Mouse (Mus musculus) kidney, adult 18-20 months (tissue): ENCODE results near the gene Il16.
"Not testable (repeated sequence)": the region's sequence is repeated elsewhere in the genome, so short reads cannot be mapped to it uniquely, and the experiment has no call there.

ENCODE experiments used
- DNase-seq: peaks from one replicate; pipeline ENCODE4 v3.0.0; 2021

Il16 gene

DNA sequence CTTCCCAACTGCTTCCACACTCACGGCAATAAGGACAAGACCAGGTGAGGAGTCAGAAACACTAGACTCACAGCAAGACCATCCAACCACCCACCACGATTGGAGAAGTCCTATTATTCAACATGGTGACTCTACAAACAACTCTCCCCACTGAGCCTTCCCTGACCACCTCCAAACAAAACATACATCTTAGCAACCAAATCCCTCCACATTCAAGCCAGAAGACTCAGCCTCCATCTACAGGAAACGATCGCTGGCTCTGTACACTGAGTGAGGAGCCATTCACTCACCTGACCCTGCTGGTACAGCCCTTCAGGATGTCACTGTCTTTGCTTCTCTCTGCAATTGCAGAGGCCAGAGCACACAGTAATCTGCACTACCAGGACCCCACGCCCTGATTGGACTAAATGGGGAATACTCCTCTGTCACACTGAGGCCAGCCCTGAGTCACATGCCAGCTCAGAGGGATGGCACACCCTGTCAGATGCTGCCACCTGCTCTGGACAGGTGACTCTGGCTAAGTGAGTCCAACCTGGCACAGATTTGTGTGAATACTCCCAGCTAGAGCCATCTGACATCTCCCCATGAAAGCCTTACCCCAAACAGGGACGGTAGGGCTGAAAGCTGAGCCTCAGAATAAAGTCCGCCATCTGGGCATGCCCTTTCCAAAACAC lies 10.3 kb downstream of the Il16 start:
- no peak for DNase-seq

DNA sequence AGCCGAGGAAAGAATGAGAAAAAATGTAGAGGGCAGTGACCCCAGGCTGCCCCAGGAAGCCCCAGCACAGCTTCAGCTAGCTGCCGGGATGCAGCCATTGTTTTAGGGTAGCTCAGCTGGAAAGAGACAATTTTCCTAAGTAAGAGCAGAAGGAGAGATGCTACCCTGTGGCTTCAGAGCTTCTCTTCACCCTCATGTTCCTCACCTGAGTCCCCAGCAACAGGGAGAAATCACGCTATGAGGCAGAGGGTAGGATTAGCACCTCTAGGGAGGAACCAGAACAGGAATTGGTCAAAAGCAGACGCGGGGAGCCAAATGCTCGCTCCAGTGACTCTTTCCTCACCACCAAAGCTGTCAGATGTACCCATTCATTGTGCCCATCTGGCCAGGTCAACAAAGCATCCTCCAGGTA lies 10.8 kb downstream of the Il16 start:
- no peak for DNase-seq

DNA sequence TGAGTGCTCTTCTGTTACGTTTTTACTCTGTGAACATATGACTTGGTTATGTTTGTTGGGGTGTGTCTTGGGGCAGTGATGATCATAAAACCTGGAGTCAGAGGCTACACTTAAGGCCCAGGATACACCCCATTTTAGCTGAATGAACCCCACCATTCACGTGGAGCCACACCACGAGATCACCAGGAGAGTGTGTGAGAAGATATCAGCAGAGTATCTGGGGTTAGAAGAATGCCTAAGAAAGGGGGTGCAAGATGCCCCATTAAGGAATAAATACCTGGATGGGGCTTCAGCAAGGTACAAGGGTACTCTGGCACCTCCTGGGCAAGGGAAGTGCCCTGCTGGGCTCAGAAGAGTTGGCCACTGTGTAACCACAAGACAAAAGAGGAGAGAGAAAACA lies 11.3 kb downstream of the Il16 start:
- no peak for DNase-seq

- no peak for DNase-seq
These were observed 12.7 kb downstream of the Il16 start for GRCm38 (mm10) chr7:83732781-83733180.

- DNase-seq = no peak
These were observed 13.4 kb downstream of the Il16 start for GRCm38 (mm10) chr7:83731961-83732666.

DNA sequence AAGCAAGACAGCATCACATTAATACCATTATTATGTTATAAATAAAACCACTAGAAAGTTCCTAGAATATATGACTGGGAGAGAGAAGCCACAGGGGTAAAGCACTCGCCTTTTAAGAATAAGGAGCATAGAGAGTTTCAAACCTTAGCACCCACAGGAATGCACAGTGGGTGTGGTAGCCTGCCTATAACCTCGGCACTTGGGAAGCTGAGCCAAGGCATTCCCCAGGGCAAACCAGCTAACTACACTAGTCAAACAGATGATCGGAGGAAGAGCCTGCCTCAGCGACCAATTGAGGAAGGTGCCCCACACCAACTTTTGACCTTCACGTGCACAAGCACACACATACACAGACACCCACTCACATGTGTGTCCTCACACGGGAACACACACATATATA lies 14.2 kb downstream of the Il16 start:
- DNase-seq = no peak

DNA sequence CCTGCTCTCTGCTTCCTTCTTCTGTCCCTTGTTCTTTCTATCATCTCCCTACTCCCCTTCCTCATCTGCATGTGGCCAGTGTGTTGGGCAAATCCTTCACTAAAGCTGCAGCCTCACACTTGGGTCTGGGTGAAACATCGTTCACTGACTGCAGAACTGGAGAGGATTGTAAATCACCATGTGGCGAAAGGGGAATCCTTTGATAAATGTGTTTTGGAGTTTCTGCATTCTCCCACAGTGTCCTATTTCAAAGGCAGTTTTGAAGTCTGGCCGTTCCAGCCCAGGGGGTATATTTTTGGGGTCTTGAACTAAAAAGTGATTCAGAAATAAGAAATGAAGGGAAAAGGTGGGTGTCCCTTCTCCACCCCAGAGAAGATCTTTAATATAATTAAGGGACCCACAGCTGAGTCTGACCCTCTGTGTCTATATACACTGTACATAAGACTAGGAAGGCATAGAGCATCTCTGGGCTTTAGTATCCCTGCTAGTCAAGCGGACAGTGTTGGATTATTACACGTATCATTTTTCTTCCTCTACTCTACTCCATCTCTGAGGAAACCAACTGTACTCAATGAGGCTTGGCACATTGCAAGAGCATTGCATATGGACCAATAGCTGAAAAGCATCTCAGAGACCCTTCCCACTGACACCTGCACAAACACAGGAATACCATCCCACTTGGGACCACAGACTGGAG lies 18.4 kb downstream of the Il16 start:
- DNase-seq = no peak

DNA sequence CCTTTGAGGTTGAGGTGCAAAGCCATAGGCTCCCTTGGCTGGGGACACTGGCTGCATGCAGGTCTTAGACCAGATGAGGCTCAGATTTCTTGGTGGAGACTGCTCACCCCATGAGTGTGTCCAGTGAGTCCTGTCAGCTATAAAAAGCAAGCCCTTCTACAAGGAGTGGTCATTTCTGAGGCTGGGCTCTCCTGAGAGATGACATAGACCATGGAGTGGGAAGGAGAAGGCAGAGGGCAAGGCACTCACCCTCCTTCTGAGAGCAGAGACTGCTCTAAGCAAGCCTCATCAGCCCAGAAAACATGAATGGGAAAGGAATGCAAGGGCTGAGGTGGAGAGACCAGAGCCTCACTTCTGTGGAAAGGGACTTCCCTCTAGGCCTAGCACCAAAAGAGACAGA lies 19.7 kb downstream of the Il16 start:
- no peak for DNase-seq

- DNase-seq = no peak
These were observed 21.0 kb downstream of the Il16 start for GRCm38 (mm10) chr7:83724541-83724940.

GRCm38 (mm10) chr7:83723954-83724353 lies 21.6 kb downstream of the Il16 start:
- DNase-seq = no peak

DNA sequence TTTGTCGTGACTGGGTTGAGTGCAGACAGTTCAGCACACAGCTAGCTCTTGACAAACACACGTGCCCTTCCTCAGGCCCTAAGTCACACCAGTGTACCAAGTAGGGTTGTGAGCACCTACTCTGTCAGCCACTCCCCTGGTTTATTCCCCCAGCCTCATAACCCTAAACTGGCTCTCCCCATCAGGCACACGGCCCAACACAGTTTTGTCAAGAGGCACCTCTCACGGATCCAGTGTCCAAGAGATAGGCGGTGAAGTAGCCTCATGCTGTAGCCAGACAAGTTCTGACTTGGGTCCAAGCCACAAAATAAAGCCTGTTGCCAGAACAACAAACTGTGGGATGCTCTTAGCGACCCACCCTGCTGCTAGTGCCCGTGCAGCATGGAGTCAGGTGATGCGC lies 22.3 kb downstream of the Il16 start:
- DNase-seq = no peak

DNA sequence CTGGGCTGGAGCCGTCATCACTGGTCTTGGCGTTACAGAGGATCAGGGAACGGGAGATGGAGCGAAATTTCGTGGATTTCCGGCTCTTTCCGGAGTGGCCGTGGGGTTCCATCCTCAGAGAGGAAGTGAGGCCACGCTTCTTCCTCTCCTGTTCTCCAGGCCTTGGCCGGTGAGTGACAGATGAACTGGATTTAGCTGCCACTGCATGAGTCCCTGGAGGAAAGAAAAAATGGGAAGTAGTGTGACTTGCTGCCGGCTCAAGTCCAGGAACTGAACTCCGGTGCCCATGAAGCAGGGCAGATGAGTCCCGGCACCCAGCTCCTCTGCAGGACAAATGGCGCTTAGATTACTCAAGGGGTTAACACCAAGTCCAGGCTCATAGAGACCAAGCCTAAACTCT lies 23.0 kb downstream of the Il16 start:
- no peak for DNase-seq

GRCm38 (mm10) chr7:83720231-83720630 lies 25.3 kb downstream of the Il16 start:
- no peak for DNase-seq

GRCm38 (mm10) chr7:83717021-83717725 lies 28.4 kb downstream of the Il16 start:
- no peak for DNase-seq

GRCm38 (mm10) chr7:83713639-83714038 lies 31.9 kb downstream of the Il16 start:
- DNase-seq = no peak

DNA sequence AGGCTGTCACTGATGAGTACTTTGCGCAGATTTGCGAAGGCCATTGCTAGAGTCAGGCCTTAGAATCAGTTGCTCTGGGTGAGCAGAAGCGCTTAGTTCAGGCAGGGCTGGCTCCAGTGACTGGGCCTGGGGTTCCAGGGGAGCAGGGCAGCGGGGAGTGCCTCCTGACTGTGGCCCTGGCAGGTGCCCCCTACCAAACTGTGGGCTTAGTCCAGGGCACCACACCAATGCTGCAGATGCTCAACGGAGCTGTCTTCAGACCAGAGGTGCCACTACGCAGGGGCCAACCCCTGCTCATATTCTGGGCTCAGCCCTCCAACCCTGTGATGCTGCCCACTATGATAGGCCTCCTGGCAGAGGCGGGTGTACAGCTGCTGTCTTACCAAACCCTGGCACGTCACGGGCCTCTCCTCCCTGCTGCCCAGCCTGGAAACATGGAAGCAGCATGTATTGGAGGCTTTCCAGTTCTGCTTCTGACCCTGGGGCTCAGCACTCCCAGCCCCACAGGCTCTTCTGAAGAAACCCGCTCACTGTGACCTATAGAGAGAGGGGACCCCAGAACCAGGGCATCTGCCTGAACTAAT lies 33.8 kb downstream of the Il16 start:
- not testable (repeated sequence) for DNase-seq

GRCm38 (mm10) chr7:83703046-83703775 lies 42.3 kb downstream of the Il16 start:
- DNase-seq = no peak

GRCm38 (mm10) chr7:83699066-83699745 lies 46.3 kb downstream of the Il16 start:
- no peak for DNase-seq

GRCm38 (mm10) chr7:83695449-83696212 lies 49.9 kb downstream of the Il16 start:
- peak; percentile 20 for DNase-seq

- no peak for DNase-seq
These were observed 62.8 kb downstream of the Il16 start for GRCm38 (mm10) chr7:83682640-83683274.
